Comparison of ENCODE assay signal across 16 mouse cellular contexts in genomic region chr16:22411764-22412163, GRCm38 (mm10). TPM values are rescaled to one million over a fixed set of nuclear protein-coding genes. Genes with fewer than 3 reads are reported as not detected.
A peak's percentile ranks its signal among the peaks of the same experiment; 100 is the strongest.
DNase-seq lines count a peak whose midpoint lies in the region; ATAC-seq and TF ChIP-seq lines count a peak whose summit lies in the region.
"Had no signal": no experiment of that assay in that cellular context is flagged by ENCODE, and none has a peak within 500 bp of the region (broad histone marks: within the 10 kb centered on the region; RNA-seq: fewer than 3 reads in every experiment).

No protein-coding gene starts in this region.

- no peaks in the 10 kb centered on the region for H3K27me3 ChIP-seq in E14TG2a.4 (ENCODE audit: insufficient read depth, low read length)
- H3K27me3 ChIP-seq in neural tube, embryonic 12.5 days (replicated peaks), result no peaks in the 10 kb centered on the region
- no peaks in the 10 kb centered on the region for H3K27me3 ChIP-seq in midbrain, embryonic 16.5 days (ENCODE audit: control insufficient read depth, insufficient read depth, low read depth, low read length)
- H3K27me3 ChIP-seq: embryonic facial prominence, embryonic 12.5 days; heart, embryonic 12.5 days had no signal

- H3K4me2 ChIP-seq in neural tube, embryonic 12.5 days (replicated peaks), result peak overlapping the region; percentile 37
- H3K4me2 ChIP-seq in midbrain, embryonic 16.5 days (ENCODE audit: low read length), result no peak overlapping the region
- H3K4me2 ChIP-seq: embryonic facial prominence, embryonic 12.5 days; heart, embryonic 12.5 days had no signal

- 22% methylated on average over 11 of the region's 11 CpGs for WGBS in neural tube, embryonic 12.5 days
- WGBS in midbrain, embryonic 16.5 days, result 47% methylated on average over 10 of the region's 11 CpGs

- H3K9me3 ChIP-seq in E14TG2a.4 (ENCODE audit: low read length), result no peaks in the 10 kb centered on the region
- no peaks in the 10 kb centered on the region for H3K9me3 ChIP-seq in neural tube, embryonic 12.5 days
- H3K9me3 ChIP-seq in midbrain, embryonic 16.5 days (replicated peaks; ENCODE audit: control insufficient read depth, low read length, poor library complexity, severe bottlenecking), result no peaks in the 10 kb centered on the region
- H3K9me3 ChIP-seq: embryonic facial prominence, embryonic 12.5 days; heart, embryonic 12.5 days had no signal

- peak overlapping the region; percentile 86 for H3K4me3 ChIP-seq in E14TG2a.4 (replicated peaks; ENCODE audit: low read length)
- no peak overlapping the region for H3K4me3 ChIP-seq in neural tube, embryonic 12.5 days
- H3K4me3 ChIP-seq in midbrain, embryonic 16.5 days (ENCODE audit: low read depth, low read length), result no peak overlapping the region
- H3K4me3 ChIP-seq: embryonic facial prominence, embryonic 12.5 days; heart, embryonic 12.5 days had no signal

- H3K27ac ChIP-seq in neural tube, embryonic 12.5 days, result no peak overlapping the region
- no peak overlapping the region for H3K27ac ChIP-seq in midbrain, embryonic 16.5 days (ENCODE audit: low read length)
- H3K27ac ChIP-seq: embryonic facial prominence, embryonic 12.5 days had no signal

- peak; percentile 9 for DNase-seq in kidney, postnatal 14 days
- no peak for DNase-seq in kidney, postnatal 4 days
- peak; percentile 97 for DNase-seq in R1 (ENCODE audit: low read depth, low spot score)
- no peak for DNase-seq in spleen, postnatal 14 days (ENCODE audit: low spot score in 2 of 2)
- DNase-seq: cerebellum, adult 9-10 months; gastrocnemius, postnatal 14 days; heart, postnatal 4 days; kidney, adult 11 months; lung, adult 2 months; right cerebral cortex, postnatal 25 days; thymus, adult 2 months had no signal

- peaks cover 82% of the 10 kb centered on the region for H3K36me3 ChIP-seq in E14TG2a.4 (ENCODE audit: insufficient read depth, low read length)
- no peaks in the 10 kb centered on the region for H3K36me3 ChIP-seq in neural tube, embryonic 12.5 days
- no peaks in the 10 kb centered on the region for H3K36me3 ChIP-seq in midbrain, embryonic 16.5 days (ENCODE audit: control insufficient read depth, insufficient read depth, low read length)

- TF ChIP-seq CTCF in E14TG2a.4 (conservative IDR thresholded peaks at IDR 0.05; ENCODE audit: low read length), result no peak

- no peak overlapping the region for H3K9ac ChIP-seq in neural tube, embryonic 12.5 days
- H3K9ac ChIP-seq in midbrain, embryonic 16.5 days (ENCODE audit: low read depth, low read length), result no peak overlapping the region
- H3K9ac ChIP-seq: embryonic facial prominence, embryonic 12.5 days; heart, embryonic 12.5 days had no signal

- H3K4me1 ChIP-seq in E14TG2a.4 (replicated peaks; ENCODE audit: low read depth, low read length), result peaks cover 79% of the 10 kb centered on the region
- H3K4me1 ChIP-seq in neural tube, embryonic 12.5 days, result peaks cover 14% of the 10 kb centered on the region; the same call in 1 of the 2 replicates
- H3K4me1 ChIP-seq in midbrain, embryonic 16.5 days (ENCODE audit: control insufficient read depth, insufficient read depth, low read length), result no peaks in the 10 kb centered on the region; the same call in 1 of the 2 replicates

- peak; percentile 83 for ATAC-seq in neural tube, embryonic 12.5 days (ENCODE audit: low FRiP score, low read depth)
- no peak for ATAC-seq in midbrain, embryonic 16.5 days

RNA-seq across cellular contexts. Expression of gene Etv5, which starts 27.8 kb away (rescaled TPM):
- polyA plus RNA-seq in neural tube, embryonic 12.5 days (2016; fragmentation: Nextera tagmentation; extraction: Ambion mirVana), result 17.8 and 23.1 TPM in 2 replicates
- polyA plus RNA-seq in midbrain, embryonic 16.5 days (2015; fragmentation: Nextera tagmentation; extraction: Ambion mirVana), result 13.6 and 17.8 TPM in 2 replicates

Comparison
In these comparisons a context has a peak if more than half of its experiments do, and no peak if none do; other contexts are left out.
1. DNase-seq: peak in kidney, postnatal 14 days (single experiment) and R1 (single experiment); none in kidney, postnatal 4 days (0 of 2) and spleen, postnatal 14 days (0 of 2).